Mouse (Mus musculus) heart, embryonic 14.5 days (tissue): ENCODE measurements around the gene Ano8. TPM values are rescaled to one million over a fixed set of nuclear protein-coding genes. Genes with fewer than 3 reads are reported as not detected.
A peak's percentile ranks its signal among the peaks of the same experiment; 100 is the strongest.
"Not testable (repeated sequence)": the region's sequence is repeated elsewhere in the genome, so short reads cannot be mapped to it uniquely, and the experiment has no call there.

Source experiments
- ATAC-seq: fragments of 200-750 bp; cut with Nextera tagmentation; 2 replicates; pipeline ENCODE4 v1.8.0; 2017; ENCODE audit warnings: low read depth, moderate TSS enrichment; ENCODE audit not compliant: insufficient number of reproducible peaks, insufficient read depth, low FRiP score
- H3K27ac ChIP-seq, 2 experiments: fragments of 200-500 bp in 1 of 2; fragments of 300-500 bp in 1 of 2; sonication (generic) in 1 of 2; replicated peaks in 1 of 2; 2 replicates each; pipeline ENCODE4 v1.5.1; 2012 to 2014; ENCODE audit warnings: low read depth in 2 of 2, low read length in 2 of 2, control low read depth in 1 of 2, mild to moderate bottlenecking in 1 of 2, mixed read lengths in 1 of 2; ENCODE audit not compliant: control insufficient read depth in 1 of 2, insufficient read depth in 1 of 2
- H3K27me3 ChIP-seq: fragments of 300-500 bp; sonication (generic); 2 replicates; pipeline ENCODE4 v1.6.1; 2014; ENCODE audit warnings: mild to moderate bottlenecking, low read length, control low read depth; ENCODE audit not compliant: control insufficient read depth, insufficient read depth
- H3K36me3 ChIP-seq: fragments of 300-500 bp; sonication (generic); 2 replicates; pipeline ENCODE4 v1.6.1; 2014; ENCODE audit warnings: mild to moderate bottlenecking, control low read depth, low read length, mixed read lengths; ENCODE audit not compliant: control insufficient read depth, insufficient read depth
- H3K4me1 ChIP-seq, 2 experiments: fragments of 200-500 bp in 1 of 2; fragments of 300-500 bp in 1 of 2; sonication (generic) in 1 of 2; 2 replicates each; pipeline ENCODE4 v1.6.1; 2012 to 2014; ENCODE audit warnings: low read length in 2 of 2, control low read depth in 1 of 2, mixed read lengths in 1 of 2; ENCODE audit not compliant: control insufficient read depth in 2 of 2, insufficient read depth in 2 of 2
- H3K4me2 ChIP-seq: fragments of 300-500 bp; sonication (generic); 2 replicates; pipeline ENCODE4 v1.6.1; 2014; ENCODE audit warnings: mild to moderate bottlenecking, low read length
- H3K4me3 ChIP-seq, 2 experiments: fragments of 200-500 bp in 1 of 2; fragments of 300-500 bp in 1 of 2; sonication (generic) in 1 of 2; 2 replicates each; pipeline ENCODE4 v1.5.1; 2012 to 2014; ENCODE audit warnings: low read length in 2 of 2, mild to moderate bottlenecking in 2 of 2, control low read depth in 1 of 2, low read depth in 1 of 2, moderate library complexity in 1 of 2; ENCODE audit not compliant: control insufficient read depth in 1 of 2, insufficient read depth in 1 of 2
- H3K9ac ChIP-seq: fragments of 300-500 bp; sonication (generic); 2 replicates; pipeline ENCODE4 v1.6.1; 2014; ENCODE audit warnings: mild to moderate bottlenecking, low read length
- H3K9me3 ChIP-seq: fragments of 300-500 bp; sonication (generic); 2 replicates; pipeline ENCODE4 v1.6.1; 2016; ENCODE audit warnings: low read length, control low read depth; ENCODE audit not compliant: control insufficient read depth
- WGBS: fragments of 180-500 bp; shearing (Covaris S2); extraction: QIAGEN DNeasy Blood & Tissue Kit; methylation state at CpG from one replicate; pipeline ENCODE4 v1.1.7; 2014; 5-methylcytosine and 5-hydroxymethylcytosine counted together
- polyA plus RNA-seq: library from polyadenylated mRNA; unstranded; fragments of >200 nt; fragmentation: Nextera tagmentation; extraction: Ambion mirVana; gene quantifications from 2 replicates; pipeline ENCODE4 v1.2.1, GENCODE M21; 2014

Gene Ano8
- polyA plus RNA-seq, 1 experiment from 2014 or later, result 1.8 TPM

DNA sequence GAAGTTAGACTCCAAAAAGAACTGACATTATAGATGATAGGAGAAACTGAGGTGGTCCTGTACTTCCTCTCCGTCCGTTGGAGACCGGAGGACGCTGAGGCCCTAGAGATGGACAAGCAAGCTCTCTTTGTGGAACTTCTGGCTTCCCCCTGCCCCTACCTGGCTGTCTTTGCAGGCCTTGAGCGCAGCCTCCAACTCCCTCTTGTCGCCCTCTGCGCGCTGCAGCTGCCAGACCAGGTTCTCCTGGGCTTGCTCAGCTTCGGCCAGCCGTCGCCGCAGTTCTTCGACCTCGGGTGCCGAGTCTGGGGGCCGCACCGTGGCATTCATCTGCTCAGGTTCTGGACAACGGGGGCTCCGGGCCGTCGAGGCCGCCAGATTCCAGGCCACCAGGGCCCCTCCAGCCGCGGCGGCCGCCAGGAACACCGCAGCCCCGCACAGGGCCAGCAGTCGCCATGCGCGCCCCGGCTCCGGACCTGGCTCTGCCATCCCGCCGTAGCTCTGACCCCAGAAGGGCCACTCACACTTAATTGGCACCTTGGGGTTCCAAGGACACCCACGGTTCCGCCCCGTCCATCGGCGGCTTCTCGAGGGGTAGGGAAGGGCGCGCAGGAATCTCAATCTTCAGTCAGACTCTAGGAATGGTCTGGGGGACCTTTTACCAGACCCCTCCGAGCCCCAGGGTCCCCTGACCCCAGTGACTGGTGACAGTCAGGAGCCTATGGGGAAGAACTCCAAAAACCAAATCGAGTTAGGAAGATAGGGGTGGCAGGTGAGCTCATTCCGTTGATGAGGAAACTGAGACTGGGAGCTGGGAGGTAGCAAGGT is 39.7 kb upstream of the Ano8 start, which contains the start of gene Ccdc194:
TSS of gene Ccdc194 (minus strand) at position 486 of the 825 bp plus-strand sequence.
- peak within 1 kb of the TSS; percentile 88 to 95 for H3K27ac ChIP-seq
- H3K4me2 ChIP-seq, result peak within 1 kb of the TSS; percentile 51
- H3K27me3 ChIP-seq, result no peaks in the 10 kb centered on the region
- peak within 1 kb of the TSS; percentile 46 for H3K9ac ChIP-seq
- no peaks in the 10 kb centered on the region for H3K36me3 ChIP-seq
- H3K4me3 ChIP-seq, result peak within 1 kb of the TSS; percentile 3 to 6; a peak in 2 of 4 replicates
- peaks cover 28 to 29% of the 10 kb centered on the region in 2 experiments for H3K4me1 ChIP-seq
- ATAC-seq, result no peak
- H3K9me3 ChIP-seq, result no peaks in the 10 kb centered on the region
- 14% methylated on average over 46 of the region's 46 CpGs for WGBS

DNA sequence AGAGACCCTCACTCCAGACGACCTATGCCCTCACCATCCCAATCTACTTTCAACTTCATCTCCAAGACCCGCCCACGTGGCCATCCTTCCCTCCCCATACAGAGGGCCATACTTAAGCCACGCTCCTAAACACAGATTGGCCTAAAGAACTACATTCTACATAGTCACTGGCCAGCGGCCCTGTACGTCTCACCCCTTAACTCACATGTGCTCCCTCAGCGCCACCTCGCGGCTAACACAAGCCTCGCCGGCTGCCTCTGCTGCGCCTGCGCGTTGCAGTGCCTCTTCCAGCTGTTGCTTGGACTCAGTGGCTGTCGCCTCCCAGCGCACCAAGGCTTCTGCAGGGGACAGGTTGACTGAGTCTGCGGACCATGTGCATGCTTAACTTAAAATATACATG is 35.9 kb upstream of the Ano8 start:
- H3K4me2 ChIP-seq, result no peak overlapping the region
- peak; percentile 60 for ATAC-seq
- no peaks in the 10 kb centered on the region for H3K27me3 ChIP-seq
- H3K4me1 ChIP-seq, result peaks cover 13 to 14% of the 10 kb centered on the region in 2 experiments
- no peak overlapping the region for H3K27ac ChIP-seq
- no peak overlapping the region for H3K9ac ChIP-seq
- H3K4me3 ChIP-seq, result no peak overlapping the region
- H3K9me3 ChIP-seq, result no peaks in the 10 kb centered on the region
- WGBS, result 4% methylated on average over 17 of the region's 17 CpGs
- no peaks in the 10 kb centered on the region for H3K36me3 ChIP-seq

DNA sequence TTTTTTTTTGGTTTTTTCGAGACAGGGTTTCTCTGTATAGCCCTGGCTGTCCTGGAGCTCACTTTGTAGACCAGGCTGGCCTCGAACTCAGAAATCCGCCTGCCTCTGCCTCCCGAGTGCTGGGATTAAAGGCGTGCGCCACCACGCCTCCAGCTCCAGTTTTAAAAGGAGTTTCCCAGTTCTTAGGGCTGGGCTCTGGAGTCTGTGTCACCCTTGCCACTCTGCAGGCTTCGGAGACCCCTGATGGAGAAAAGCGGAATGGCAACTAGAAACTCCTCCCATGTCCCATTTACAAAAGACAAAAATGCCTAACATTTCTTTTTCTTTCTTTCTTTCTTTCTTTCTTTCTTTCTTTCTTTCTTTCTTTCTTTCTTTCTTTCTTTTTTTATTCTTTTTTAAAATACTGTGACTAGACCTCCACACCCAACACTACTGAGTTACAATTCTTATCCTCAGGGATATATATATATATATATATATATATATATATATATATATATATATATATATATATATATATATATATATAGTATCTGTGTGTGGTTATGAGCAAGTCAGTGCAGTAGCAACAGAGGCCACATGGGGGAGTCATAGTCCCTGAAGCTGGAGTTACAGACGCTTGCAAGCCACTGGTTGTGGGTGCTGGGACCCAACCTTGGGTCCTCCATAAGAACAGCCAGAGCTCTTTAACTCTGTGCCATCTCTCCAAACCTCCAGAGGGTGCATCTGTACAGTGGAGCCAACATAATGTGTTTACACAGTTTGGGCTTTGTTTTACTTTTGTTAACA is 33.5 kb upstream of the Ano8 start:
- not testable (repeated sequence) for ATAC-seq, H3K27ac ChIP-seq, H3K36me3 ChIP-seq, H3K9ac ChIP-seq, H3K9me3 ChIP-seq, H3K4me1 ChIP-seq, H3K27me3 ChIP-seq, H3K4me3 ChIP-seq, H3K4me2 ChIP-seq
- 36% methylated on average over 9 of the region's 10 CpGs for WGBS

DNA sequence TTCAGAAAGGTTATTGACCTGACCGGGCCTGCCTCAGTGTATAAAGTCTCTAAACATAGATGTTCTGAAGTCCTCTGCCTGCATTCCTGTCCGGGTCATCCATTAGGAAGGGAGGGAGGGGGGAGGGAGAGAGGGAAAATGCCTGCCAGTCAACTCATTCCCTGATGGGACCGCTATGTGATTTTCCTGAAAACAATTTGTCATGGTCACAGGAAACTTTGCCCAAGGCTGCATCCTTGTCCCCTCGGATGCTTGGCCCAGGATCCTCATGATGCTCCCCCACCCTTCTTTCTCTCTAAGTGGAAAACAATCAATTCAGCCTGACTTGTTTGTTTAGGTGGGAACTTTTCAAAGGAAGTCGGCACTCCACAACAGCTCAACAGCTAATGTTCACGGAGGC is 31.0 kb upstream of the Ano8 start:
- no peak for ATAC-seq
- Histone ChIP-seq H3K27ac (no peak overlapping the region), H3K36me3 (no peaks in the 10 kb centered on the region), H3K9ac (no peak overlapping the region), H3K4me2 (no peak overlapping the region), H3K4me3 (no peak overlapping the region), H3K4me1 (peaks cover 0 to 5% of the 10 kb centered on the region in 2 experiments; a peak in 1 of 4 replicates), H3K9me3 (no peaks in the 10 kb centered on the region), H3K27me3 (no peaks in the 10 kb centered on the region; the same call in 1 of the 2 replicates)
- 20% methylated on average over 6 of the region's 6 CpGs for WGBS

DNA sequence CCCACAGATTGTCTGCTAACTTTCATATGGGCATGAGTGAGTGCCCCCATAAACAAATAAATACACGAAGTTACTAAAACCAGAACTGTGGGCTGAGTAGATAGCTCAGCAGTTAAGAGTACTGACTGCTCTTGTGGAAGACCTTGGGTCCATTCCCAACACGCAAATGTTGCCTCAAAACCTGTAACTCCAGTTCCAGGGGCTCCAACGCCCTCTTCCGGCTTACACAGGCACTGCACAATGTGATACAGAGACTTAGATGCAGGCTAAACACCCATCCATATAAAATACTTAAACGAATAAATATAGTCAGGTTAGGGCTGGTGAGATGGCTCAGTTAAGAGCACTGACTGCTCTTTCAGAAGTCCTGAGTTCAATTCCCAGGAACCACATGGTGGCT is 29.3 kb upstream of the Ano8 start:
- Histone ChIP-seq H3K9ac (no peak overlapping the region), H3K27me3 (peaks cover 11% of the 10 kb centered on the region), H3K9me3 (no peaks in the 10 kb centered on the region), H3K27ac (no peak overlapping the region), H3K36me3 (no peaks in the 10 kb centered on the region), H3K4me1 (peaks cover 0 to 6% of the 10 kb centered on the region in 2 experiments; a peak in 1 of 4 replicates), H3K4me2 (no peak overlapping the region), H3K4me3 (no peak overlapping the region)
- 74% methylated on average over 5 of the region's 5 CpGs for WGBS
- ATAC-seq, result no peak

DNA sequence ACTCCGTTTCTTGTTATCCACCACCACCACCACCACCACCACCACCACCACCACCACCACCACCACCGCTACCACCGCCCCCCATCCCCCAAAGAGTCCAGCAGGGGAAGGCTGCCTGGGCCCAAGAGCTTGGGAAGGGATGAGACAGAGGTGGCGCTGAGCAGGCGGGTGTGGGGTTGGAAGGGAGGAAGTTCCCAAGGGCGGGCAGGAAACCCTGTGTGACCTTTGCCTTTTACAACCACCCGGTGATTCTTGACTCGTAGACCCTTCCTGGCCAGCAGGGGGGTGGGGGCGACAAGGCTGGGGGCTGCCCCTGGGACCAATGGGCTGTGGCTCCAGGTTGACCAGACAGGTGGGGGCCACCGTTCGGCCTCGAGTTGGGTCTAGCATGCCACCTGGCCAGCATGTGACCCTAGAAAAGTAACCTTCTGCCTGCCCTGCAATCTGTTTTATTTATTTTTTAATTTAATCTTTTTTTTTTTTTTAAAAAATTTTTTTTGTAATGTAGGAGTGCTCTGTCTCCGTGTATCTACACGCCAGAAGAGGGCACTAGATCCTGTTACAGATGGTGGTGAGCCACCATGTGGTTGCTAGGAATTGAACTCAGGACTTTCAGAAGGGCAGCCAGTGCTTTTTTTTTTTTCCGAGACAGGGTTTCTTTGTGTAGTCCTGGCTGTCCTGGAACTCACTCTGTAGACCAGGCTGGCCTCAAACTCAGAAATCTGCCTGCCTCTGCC is 27.4 kb upstream of the Ano8 start:
- Histone ChIP-seq H3K4me3 (no peak overlapping the region), H3K4me2 (no peak overlapping the region), H3K36me3 (no peaks in the 10 kb centered on the region), H3K4me1 (peaks cover 0 to 6% of the 10 kb centered on the region in 2 experiments; a peak in 1 of 4 replicates), H3K27me3 (peaks cover 28% of the 10 kb centered on the region), H3K9ac (no peak overlapping the region), H3K27ac (0 out of 4 replicates have a peak overlapping the region, but pooled peaks of 1 of the 2 experiments have one; percentile 1), H3K9me3 (no peaks in the 10 kb centered on the region)
- WGBS, result 55% methylated on average over 15 of the region's 15 CpGs
- no peak for ATAC-seq

DNA sequence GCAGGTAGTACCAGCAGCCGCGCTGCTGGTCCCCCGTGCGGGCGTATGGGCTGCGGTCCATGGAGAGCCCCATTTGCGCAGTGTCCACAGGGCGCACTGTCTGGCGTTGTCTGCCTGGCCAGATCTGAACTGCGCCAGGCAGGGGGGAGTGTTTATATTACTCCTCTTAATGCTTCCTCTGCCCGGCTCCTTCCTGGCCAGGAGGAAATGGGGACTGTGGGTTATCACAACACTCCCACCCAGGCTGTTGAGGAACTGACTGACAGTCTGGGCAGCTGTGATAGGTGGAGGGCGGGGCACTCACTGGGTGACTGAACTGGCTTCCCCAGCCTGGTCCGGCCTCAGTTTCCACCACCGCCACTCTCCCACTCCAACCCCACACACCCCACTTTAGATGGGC is 25.9 kb upstream of the Ano8 start, which contains the start of gene Plvap:
TSS of gene Plvap (minus strand) at position 109 of the 400 bp plus-strand sequence.
- H3K4me1 ChIP-seq, result peaks cover 7 to 12% of the 10 kb centered on the region in 2 experiments; a peak in 3 of 4 replicates
- H3K4me3 ChIP-seq, result peak within 1 kb of the TSS; percentile 36 to 41
- peak within 1 kb of the TSS; percentile 77 for H3K4me2 ChIP-seq
- ATAC-seq, result peak; percentile 51
- H3K9ac ChIP-seq, result peak within 1 kb of the TSS; percentile 58; the same call in 1 of the 2 replicates
- H3K27me3 ChIP-seq, result peaks cover 43% of the 10 kb centered on the region
- H3K27ac ChIP-seq, result peak within 1 kb of the TSS; percentile 14 to 59; a peak in 3 of 4 replicates
- no peaks in the 10 kb centered on the region for H3K36me3 ChIP-seq
- no peaks in the 10 kb centered on the region for H3K9me3 ChIP-seq
- 19% methylated on average over 14 of the region's 14 CpGs for WGBS
